Mouse (Mus musculus) neural tube, embryonic 12.5 days (tissue): ENCODE data around the gene Map6. TPM values are rescaled to one million over a fixed set of nuclear protein-coding genes. Genes with fewer than 3 reads are reported as not detected.

Source experiments
- ATAC-seq: fragments of 200-750 bp; cut with Nextera tagmentation; 2 replicates; pipeline ENCODE4 v1.8.0; 2017; ENCODE audit warnings: low read depth, mild to moderate bottlenecking, moderate TSS enrichment, moderate library complexity; ENCODE audit not compliant: low FRiP score
- H3K27ac ChIP-seq: fragments of 300-500 bp; sonication (generic); 2 replicates; pipeline ENCODE4 v1.5.1; 2016
- H3K27me3 ChIP-seq: fragments of 300-500 bp; sonication (generic); replicated peaks from 2 replicates; pipeline ENCODE4 v1.6.1; 2016; ENCODE audit warnings: mild to moderate bottlenecking
- H3K36me3 ChIP-seq: fragments of 300-500 bp; sonication (generic); 2 replicates; pipeline ENCODE4 v1.6.1; 2016; ENCODE audit warnings: mild to moderate bottlenecking
- H3K4me1 ChIP-seq: fragments of 300-500 bp; sonication (generic); 2 replicates; pipeline ENCODE4 v1.6.1; 2016
- H3K4me2 ChIP-seq: fragments of 300-500 bp; sonication (generic); replicated peaks from 2 replicates; pipeline ENCODE4 v1.6.1; 2016; ENCODE audit warnings: mild to moderate bottlenecking
- H3K4me3 ChIP-seq: fragments of 300-500 bp; sonication (generic); 2 replicates; pipeline ENCODE4 v1.5.1; 2016
- H3K9ac ChIP-seq: fragments of 300-500 bp; sonication (generic); 2 replicates; pipeline ENCODE4 v1.6.1; 2016; ENCODE audit warnings: mild to moderate bottlenecking
- H3K9me3 ChIP-seq: fragments of 300-500 bp; sonication (generic); 2 replicates; pipeline ENCODE4 v1.6.1; 2016; ENCODE audit warnings: mild to moderate bottlenecking
- WGBS: fragments of 180-500 bp; shearing (Covaris S2); methylation state at CpG from one replicate; pipeline ENCODE4 v1.1.7; 2016; 5-methylcytosine and 5-hydroxymethylcytosine counted together
- polyA plus RNA-seq: library from polyadenylated mRNA; unstranded; fragments of >200 nt; fragmentation: Nextera tagmentation; extraction: Ambion mirVana; gene quantifications from 2 replicates; pipeline ENCODE4 v1.2.1, GENCODE M21; 2016

Map6 gene
- polyA plus RNA-seq: 86.6 and 96.9 TPM in 2 replicates

DNA sequence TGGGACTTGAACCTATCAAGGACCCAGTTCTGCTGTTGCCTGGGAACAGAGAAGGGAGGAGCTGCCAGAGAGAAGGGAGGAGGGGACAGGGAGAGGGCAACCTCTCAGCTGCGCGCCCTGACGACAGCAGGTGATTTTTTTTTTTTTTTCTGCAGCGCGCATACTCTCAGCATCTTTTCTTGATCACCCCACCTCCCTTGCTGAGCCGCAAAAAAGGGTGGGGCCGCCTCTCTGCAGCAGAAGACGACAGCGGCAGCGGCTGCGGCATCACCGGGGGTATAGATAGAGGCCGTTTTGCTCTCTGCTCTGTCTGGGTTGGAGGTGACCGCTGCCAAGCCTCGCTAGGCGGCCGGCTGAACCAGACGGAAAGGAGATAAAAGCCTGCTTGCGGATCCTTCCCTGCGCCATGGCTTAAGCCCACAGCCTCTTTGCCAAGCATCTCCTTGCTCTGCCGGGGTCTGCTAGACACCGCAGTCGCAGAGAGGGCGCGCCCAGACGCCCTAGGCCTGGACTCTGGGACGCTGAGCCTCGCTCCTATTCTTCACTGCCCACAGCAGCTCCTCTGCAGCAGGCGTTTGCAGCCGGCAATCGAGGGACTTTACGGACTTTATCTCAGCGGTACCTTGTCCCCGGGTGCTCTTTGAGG lies at the start of gene Map6:
Map6 (plus strand) TSS at position 197 of the 646 bp plus-strand sequence.
- no peaks in the 10 kb centered on the region for H3K9me3 ChIP-seq
- WGBS: 1% methylated on average over 34 of the region's 34 CpGs
- peak within 1 kb of the TSS; percentile 94 for H3K27ac ChIP-seq
- H3K4me1 ChIP-seq: peaks cover 38% of the 10 kb centered on the region
- peak within 1 kb of the TSS; percentile 83 for H3K9ac ChIP-seq
- peak within 1 kb of the TSS; percentile 82 for H3K4me3 ChIP-seq
- peak; percentile 74 for ATAC-seq
- H3K27me3 ChIP-seq: peaks cover 13% of the 10 kb centered on the region; the same call in 1 of the 2 replicates
- no peaks in the 10 kb centered on the region for H3K36me3 ChIP-seq
- H3K4me2 ChIP-seq: peak within 1 kb of the TSS; percentile 93

DNA sequence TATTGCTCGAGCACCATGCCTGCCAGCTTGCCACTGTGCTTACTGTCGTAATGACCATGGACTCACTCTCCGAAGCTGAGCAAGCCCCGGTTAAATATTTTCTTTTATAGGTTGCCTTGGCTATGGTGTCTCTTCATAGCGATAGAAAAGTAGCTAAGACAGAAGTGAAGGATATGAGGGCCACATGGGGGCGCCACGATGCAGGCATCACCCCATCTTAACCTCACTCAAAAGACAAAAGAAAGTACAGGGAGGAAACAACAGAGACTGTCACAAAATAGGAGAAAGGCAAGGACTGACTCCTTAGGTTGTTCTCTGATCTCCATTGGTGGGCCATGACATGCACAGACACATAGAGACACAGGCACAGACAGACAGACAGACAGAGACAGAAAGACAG lies 43.0 kb upstream of the Map6 start:
- WGBS: 69% methylated on average over 7 of the region's 7 CpGs
- H3K9ac ChIP-seq: no peak overlapping the region
- H3K4me3 ChIP-seq: no peak overlapping the region
- H3K9me3 ChIP-seq: no peaks in the 10 kb centered on the region
- no peaks in the 10 kb centered on the region for H3K27me3 ChIP-seq
- no peak for ATAC-seq
- no peaks in the 10 kb centered on the region for H3K4me1 ChIP-seq
- H3K27ac ChIP-seq: no peak overlapping the region
- no peak overlapping the region for H3K4me2 ChIP-seq
- H3K36me3 ChIP-seq: no peaks in the 10 kb centered on the region

DNA sequence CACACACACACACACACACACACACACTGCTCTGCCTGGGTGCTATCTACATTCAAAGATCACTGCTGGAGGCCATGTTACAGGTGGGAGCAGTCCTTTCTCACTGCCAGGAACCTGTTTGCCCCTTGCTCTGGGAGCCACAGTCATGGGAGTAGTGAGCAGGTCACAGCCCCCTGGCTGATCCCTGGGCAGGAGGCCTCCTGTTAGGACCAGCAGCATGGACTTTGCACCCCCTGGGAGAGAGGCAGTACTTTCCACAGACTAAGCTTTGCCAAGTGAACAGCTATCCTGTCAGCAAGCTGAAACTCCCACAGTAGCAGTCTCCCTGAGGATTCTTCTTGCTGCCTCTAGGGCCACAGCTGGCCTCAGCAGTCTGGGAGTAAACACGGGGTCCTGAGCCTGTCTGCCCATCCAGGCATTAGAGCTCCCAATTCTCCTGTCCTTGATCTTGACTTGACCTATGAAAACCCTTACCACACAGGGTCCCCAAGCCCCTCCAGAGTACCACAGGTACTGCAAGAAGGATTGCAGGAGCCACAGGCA lies 42.5 kb upstream of the Map6 start:
- H3K4me2 ChIP-seq: no peak overlapping the region
- WGBS: 56% methylated on average over 1 of the region's 1 CpGs
- no peaks in the 10 kb centered on the region for H3K9me3 ChIP-seq
- H3K27me3 ChIP-seq: no peaks in the 10 kb centered on the region
- H3K9ac ChIP-seq: no peak overlapping the region
- no peaks in the 10 kb centered on the region for H3K4me1 ChIP-seq
- no peak overlapping the region for H3K4me3 ChIP-seq
- H3K27ac ChIP-seq: no peak overlapping the region
- no peaks in the 10 kb centered on the region for H3K36me3 ChIP-seq
- no peak for ATAC-seq

DNA sequence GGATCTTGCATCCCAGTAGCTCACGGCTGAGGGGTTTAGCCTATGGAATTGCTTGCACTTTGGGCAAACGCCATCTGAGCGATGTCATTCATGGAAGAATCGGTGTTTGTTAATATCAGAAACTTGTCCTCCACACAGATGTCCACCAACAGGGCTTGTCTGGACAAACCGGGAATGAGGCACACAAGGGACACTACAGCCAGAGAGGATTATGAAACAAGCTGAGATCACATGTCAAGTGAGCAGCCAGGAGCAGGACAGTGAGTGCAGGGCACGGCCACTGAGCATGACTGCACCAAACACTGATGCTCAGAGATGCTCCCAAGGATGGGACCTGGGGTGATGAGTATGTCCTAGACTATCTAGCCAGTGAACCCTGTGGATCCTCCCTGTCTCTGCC lies 41.8 kb upstream of the Map6 start:
- 83% methylated on average over 6 of the region's 6 CpGs for WGBS
- H3K4me1 ChIP-seq: no peaks in the 10 kb centered on the region
- no peaks in the 10 kb centered on the region for H3K36me3 ChIP-seq
- H3K27me3 ChIP-seq: no peaks in the 10 kb centered on the region
- H3K9me3 ChIP-seq: no peaks in the 10 kb centered on the region
- H3K4me2 ChIP-seq: no peak overlapping the region
- H3K9ac ChIP-seq: no peak overlapping the region
- no peak overlapping the region for H3K4me3 ChIP-seq
- no peak overlapping the region for H3K27ac ChIP-seq
- no peak for ATAC-seq

DNA sequence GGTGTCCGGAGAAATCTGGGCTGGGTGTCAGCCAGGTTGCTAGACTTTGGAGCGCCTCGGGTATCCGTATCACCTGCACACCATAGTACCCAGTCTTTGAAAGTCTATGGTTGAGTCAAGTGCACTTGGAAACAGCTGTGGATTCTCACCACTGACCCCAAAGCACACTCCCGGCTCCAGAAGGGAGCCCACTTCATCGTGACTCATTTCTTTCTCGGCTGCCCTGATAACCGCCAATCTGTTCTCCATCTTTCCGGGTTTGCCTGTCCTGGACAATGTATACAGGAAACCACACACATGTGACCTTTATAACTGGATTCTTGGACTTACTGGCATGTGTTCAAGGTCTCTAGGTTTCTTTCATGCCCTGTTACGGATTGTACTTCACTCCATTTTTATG lies 40.6 kb upstream of the Map6 start:
- no peaks in the 10 kb centered on the region for H3K9me3 ChIP-seq
- no peak for ATAC-seq

DNA sequence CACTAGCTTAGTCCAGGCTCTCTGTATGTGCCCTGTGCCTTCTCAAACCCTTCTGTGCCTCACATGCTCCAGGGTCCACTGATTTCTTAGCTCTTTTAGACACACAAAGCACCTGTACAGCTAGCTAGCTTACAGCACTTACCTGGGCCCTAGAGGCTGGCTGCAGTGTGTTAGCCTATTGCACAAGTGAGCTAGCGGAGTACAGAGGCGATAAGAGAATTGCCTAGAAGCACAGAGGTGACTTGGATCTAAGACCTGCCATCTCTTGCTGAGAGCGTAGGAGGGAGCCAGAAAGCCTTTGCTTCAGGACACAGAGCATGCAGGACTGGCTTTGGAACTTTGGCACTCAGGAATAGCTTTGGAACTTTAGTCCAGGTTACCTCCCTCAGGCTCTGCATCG lies 40.0 kb upstream of the Map6 start:
- WGBS: 96% methylated on average over 4 of the region's 4 CpGs
- Histone ChIP-seq H3K4me3 (no peak overlapping the region), H3K27me3 (no peaks in the 10 kb centered on the region), H3K4me1 (no peaks in the 10 kb centered on the region), H3K9me3 (no peaks in the 10 kb centered on the region), H3K4me2 (no peak overlapping the region), H3K27ac (no peak overlapping the region), H3K36me3 (no peaks in the 10 kb centered on the region), H3K9ac (no peak overlapping the region)
- no peak for ATAC-seq

More for the DNA sequence above, 40.6 kb upstream of the Map6 start:
- H3K36me3 ChIP-seq: no peaks in the 10 kb centered on the region
- no peaks in the 10 kb centered on the region for H3K4me1 ChIP-seq
- H3K27ac ChIP-seq: no peak overlapping the region
- H3K27me3 ChIP-seq: no peaks in the 10 kb centered on the region
- H3K9ac ChIP-seq: no peak overlapping the region
- H3K4me3 ChIP-seq: no peak overlapping the region
- no peak overlapping the region for H3K4me2 ChIP-seq
- 93% methylated on average over 10 of the region's 10 CpGs for WGBS

DNA sequence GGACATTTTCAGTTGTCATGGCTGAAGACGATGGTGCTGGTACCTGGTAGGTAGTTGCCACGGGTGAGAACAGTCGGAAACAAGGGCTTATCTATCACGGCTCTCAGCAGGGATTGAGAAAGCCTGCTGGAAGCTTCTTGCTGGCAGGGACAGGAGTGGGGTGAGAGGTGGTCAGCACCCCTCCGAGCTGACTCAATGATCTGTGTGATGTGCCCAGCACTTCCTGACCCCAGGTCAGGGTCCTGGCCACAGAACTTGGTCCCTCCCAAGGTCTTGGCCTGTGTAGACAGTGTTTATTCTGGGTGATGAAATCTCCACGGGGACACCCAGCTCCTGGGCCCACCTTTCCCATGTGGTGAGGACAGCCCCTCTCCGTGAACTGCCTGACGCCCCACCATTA lies 38.4 kb upstream of the Map6 start:
- no peaks in the 10 kb centered on the region for H3K4me1 ChIP-seq
- no peak overlapping the region for H3K4me3 ChIP-seq
- H3K4me2 ChIP-seq: no peak overlapping the region
- no peaks in the 10 kb centered on the region for H3K9me3 ChIP-seq
- H3K36me3 ChIP-seq: no peaks in the 10 kb centered on the region
- WGBS: 81% methylated on average over 8 of the region's 8 CpGs
- no peak overlapping the region for H3K9ac ChIP-seq
- ATAC-seq: no peak
- no peaks in the 10 kb centered on the region for H3K27me3 ChIP-seq
- no peak overlapping the region for H3K27ac ChIP-seq

DNA sequence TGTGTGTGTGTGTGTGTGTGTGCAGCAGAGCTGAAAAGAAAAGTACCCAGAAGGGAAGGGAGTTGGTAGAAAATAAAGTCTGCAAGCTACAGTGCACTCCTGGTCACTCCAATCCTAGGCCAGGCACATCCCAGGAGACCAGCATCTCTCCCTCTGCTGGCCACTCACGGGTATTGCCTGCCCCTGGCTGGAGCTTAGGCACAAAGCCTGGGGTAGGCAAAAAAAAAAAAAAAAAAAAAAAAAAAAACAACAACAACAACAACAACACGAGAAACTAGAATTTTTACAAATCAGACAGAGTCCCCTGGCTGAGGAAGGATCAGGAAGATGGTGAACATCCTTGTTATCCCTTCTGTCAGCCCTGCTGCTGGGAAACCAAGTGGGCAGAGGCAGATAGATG lies 37.8 kb upstream of the Map6 start:
- Histone ChIP-seq H3K9ac (no peak overlapping the region), H3K36me3 (no peaks in the 10 kb centered on the region), H3K4me2 (no peak overlapping the region), H3K4me3 (no peak overlapping the region), H3K4me1 (no peaks in the 10 kb centered on the region), H3K9me3 (no peaks in the 10 kb centered on the region), H3K27me3 (no peaks in the 10 kb centered on the region), H3K27ac (no peak overlapping the region)
- 15% methylated on average over 2 of the region's 2 CpGs for WGBS
- no peak for ATAC-seq

DNA sequence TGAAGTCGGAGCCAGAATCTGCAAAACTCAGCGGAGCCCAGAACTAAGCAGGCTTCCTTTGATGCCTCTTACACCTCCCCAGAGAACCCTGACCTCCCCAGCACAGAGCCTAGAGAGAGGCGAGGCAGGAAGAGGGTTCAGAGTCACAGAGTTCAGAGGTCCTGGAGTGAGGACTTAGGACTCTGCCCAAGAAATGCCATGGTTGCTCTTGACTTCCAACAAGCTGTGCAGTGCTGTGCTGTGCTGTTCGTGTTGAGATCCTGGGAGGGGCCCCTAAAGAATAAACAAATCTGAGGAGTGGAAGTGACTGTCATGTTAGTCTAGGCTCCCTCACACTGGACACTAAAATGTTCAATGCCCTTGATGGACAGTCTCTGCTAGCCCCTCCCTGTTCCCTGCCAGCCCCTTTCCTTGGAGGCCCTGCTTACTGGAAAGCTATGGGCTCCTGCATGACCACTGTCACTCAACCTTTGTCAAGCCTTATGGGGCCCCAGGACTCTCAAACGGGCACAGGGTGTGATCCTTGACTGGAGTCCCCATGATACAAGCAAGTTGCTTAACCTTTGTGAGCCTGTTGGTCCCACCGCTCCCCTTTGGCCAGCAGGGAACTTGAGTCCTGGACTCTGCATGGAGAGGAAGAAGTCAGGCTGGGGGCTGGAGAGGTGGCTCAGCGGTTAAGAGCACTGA lies 37.0 kb upstream of the Map6 start:
- Histone ChIP-seq H3K9ac (no peak overlapping the region), H3K36me3 (no peaks in the 10 kb centered on the region), H3K9me3 (no peaks in the 10 kb centered on the region), H3K4me2 (no peak overlapping the region), H3K27me3 (no peaks in the 10 kb centered on the region), H3K27ac (no peak overlapping the region), H3K4me1 (no peaks in the 10 kb centered on the region), H3K4me3 (no peak overlapping the region)
- 81% methylated on average over 7 of the region's 7 CpGs for WGBS
- no peak for ATAC-seq

DNA sequence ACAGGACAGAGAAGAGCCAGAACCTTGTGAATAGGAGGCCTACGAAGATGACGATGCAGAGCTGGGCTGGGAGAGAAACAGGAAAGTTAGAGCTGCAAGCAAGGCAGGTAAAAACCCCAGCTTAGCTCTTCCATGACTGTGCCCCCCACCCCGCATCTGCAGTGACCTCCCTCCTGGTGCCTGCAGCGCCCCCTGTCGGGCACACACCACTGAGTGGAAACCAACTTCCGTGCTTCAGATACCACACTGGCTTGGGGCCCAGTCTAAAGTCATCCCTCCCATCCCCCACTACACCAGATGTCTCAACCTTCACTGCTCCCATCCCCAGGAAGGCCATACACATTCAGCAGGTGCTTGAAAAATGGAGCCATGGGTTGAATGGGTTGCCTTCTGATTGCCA lies 34.7 kb upstream of the Map6 start:
- no peak for ATAC-seq
- Histone ChIP-seq H3K27ac (no peak overlapping the region), H3K27me3 (no peaks in the 10 kb centered on the region), H3K4me3 (no peak overlapping the region), H3K4me2 (no peak overlapping the region), H3K9ac (no peak overlapping the region), H3K36me3 (no peaks in the 10 kb centered on the region), H3K4me1 (peaks cover 5% of the 10 kb centered on the region; the same call in 1 of the 2 replicates), H3K9me3 (no peaks in the 10 kb centered on the region)
- WGBS: 78% methylated on average over 6 of the region's 6 CpGs

DNA sequence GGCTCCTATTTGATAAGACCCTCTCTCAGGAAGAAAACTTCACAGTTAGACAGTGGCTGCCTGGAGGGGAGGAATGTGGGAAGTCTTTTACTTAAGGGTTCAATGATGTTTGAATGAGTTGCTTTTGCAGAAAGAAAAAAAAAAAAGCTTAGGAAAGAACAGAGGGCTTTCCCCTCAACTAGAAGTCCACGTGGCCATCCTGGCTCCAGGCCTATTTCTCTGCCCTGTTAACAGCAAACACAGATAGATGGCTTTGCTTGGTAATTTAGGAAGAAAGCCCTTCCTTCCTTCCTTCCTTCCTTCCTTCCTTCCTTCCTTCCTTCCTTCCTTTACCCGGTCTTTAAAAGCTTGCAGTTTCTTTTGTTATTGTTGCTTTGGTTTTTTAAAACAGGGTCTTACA lies 32.3 kb upstream of the Map6 start:
- Histone ChIP-seq H3K4me1 (peaks cover 14% of the 10 kb centered on the region; the same call in 1 of the 2 replicates), H3K27me3 (peaks cover 3% of the 10 kb centered on the region; the same call in 1 of the 2 replicates), H3K9me3 (no peaks in the 10 kb centered on the region), H3K36me3 (no peaks in the 10 kb centered on the region), H3K9ac (no peak overlapping the region), H3K4me2 (no peak overlapping the region), H3K4me3 (no peak overlapping the region), H3K27ac (no peak overlapping the region)
- ATAC-seq: no peak
- WGBS: 43% methylated on average over 2 of the region's 2 CpGs

DNA sequence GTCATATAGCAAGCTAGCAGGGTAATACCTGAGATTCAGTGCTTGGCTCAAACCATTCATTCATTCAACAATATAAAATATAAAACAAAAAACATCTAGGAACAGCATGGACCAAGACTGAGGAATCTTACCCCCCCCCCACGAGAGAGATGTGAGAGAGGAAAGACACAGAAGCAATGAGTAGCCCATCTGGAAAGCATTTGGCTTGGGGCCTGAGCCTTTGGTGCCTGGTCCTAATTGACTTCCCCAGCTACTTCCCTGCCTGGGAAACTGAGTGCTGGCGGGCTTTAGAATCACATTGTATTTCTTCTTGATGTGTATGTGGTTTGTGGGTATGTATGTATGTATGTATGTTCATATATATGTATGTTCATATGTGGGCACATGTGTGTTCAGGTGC lies 31.6 kb upstream of the Map6 start:
- Histone ChIP-seq H3K9me3 (no peaks in the 10 kb centered on the region), H3K9ac (no peak overlapping the region), H3K27ac (no peak overlapping the region), H3K27me3 (peaks cover 3% of the 10 kb centered on the region; the same call in 1 of the 2 replicates), H3K36me3 (no peaks in the 10 kb centered on the region), H3K4me1 (peaks cover 14% of the 10 kb centered on the region; the same call in 1 of the 2 replicates), H3K4me2 (no peak overlapping the region), H3K4me3 (no peak overlapping the region)
- 70% methylated on average over 2 of the region's 2 CpGs for WGBS
- ATAC-seq: no peak
